ENCODE assay signal across 8 mouse cellular contexts in genomic region chr14:31495538-31495937, GRCm38 (mm10). TPM values are rescaled to one million over a fixed set of nuclear protein-coding genes. Genes with fewer than 3 reads are reported as not detected.
DNase-seq lines count a peak whose midpoint lies in the region; ATAC-seq and TF ChIP-seq lines count a peak whose summit lies in the region.

No protein-coding gene starts in this region.

- peaks cover under 1% of the 10 kb centered on the region for H3K36me3 ChIP-seq in hindbrain, embryonic 16.5 days (ENCODE audit: control insufficient read depth, insufficient read depth, low read length)

- H3K4me2 ChIP-seq in hindbrain, embryonic 16.5 days (ENCODE audit: low read length), result peak overlapping the region; percentile 71

- 7% methylated on average over 8 of the region's 8 CpGs for WGBS in hindbrain, embryonic 16.5 days

- no peak for ATAC-seq in hindbrain, embryonic 16.5 days

- H3K9ac ChIP-seq in hindbrain, embryonic 16.5 days (ENCODE audit: low read depth, low read length), result peak overlapping the region; percentile 89

- no peak for DNase-seq in left cerebral cortex, adult 2 months (ENCODE audit: extremely low spot score in 1 of 2, low spot score in 2 of 2)
- DNase-seq in left cerebral cortex, postnatal 36 days (ENCODE audit: low spot score in 2 of 2), result no peak
- DNase-seq in c-Kit-positive CD71-positive TER-119-negative erythroid progenitor cells, embryonic 14.5 days (ENCODE audit: low read depth), result peak; percentile 7
- DNase-seq in naive thymus-derived CD4-positive, alpha-beta T cell, adult 2 months (ENCODE audit: low read depth), result peak; percentile 26
- DNase-seq in thymus, postnatal 10 days (ENCODE audit: low spot score in 2 of 2), result no peak
- DNase-seq in layer of hippocampus, adult 9-10 months (ENCODE audit: low spot score), result no peak
- DNase-seq in right cerebral cortex, adult 2 months (ENCODE audit: low spot score in 2 of 2), result no peak

- intact Hi-C loops in left cerebral cortex, adult 2 months (cut with DNase I), result loop anchor here (10.0 kb wide), 1 partner anchor 589 kb away; the partner anchor contains the start of genes Dph3 and Oxnad1
- intact Hi-C loops in left cerebral cortex, postnatal 36 days (cut with DNase I), result loop anchor here (10.0 kb wide), 1 partner anchor 361 kb away; the partner anchor contains the start of gene Nt5dc2

- no peak for TF ChIP-seq CTCF in left cerebral cortex, adult 2 months (IDR thresholded peaks at IDR 0.05)

- no peaks in the 10 kb centered on the region for H3K9me3 ChIP-seq in hindbrain, embryonic 16.5 days (ENCODE audit: control insufficient read depth, low read length)

- H3K4me3 ChIP-seq in left cerebral cortex, adult 2 months, result peak overlapping the region; percentile 97
- H3K4me3 ChIP-seq in hindbrain, embryonic 16.5 days (ENCODE audit: low read length), result peak overlapping the region; percentile 80

- no peaks in the 10 kb centered on the region for H3K27me3 ChIP-seq in hindbrain, embryonic 16.5 days (replicated peaks; ENCODE audit: control insufficient read depth, insufficient read depth, low read length)

- H3K4me1 ChIP-seq in hindbrain, embryonic 16.5 days (ENCODE audit: control insufficient read depth, insufficient read depth, low read depth, low read length), result peaks cover 29% of the 10 kb centered on the region

- peak overlapping the region; percentile 88 for H3K27ac ChIP-seq in left cerebral cortex, adult 2 months
- peak overlapping the region; percentile 84 for H3K27ac ChIP-seq in hindbrain, embryonic 16.5 days (ENCODE audit: low read depth, low read length)

RNA-seq across cellular contexts. Expression of gene Mettl6, which starts 0.7 kb away (rescaled TPM):
- total RNA-seq in left cerebral cortex, adult 2 months (2021), result 10 to 100 TPM; 32.7 to 35.6 TPM
- 10 to 100 TPM; 29.7 to 35.1 TPM for total RNA-seq in left cerebral cortex, postnatal 36 days (2021)
- polyA plus RNA-seq in hindbrain, embryonic 16.5 days (2015; fragmentation: Nextera tagmentation; extraction: Ambion mirVana), result 36.9 and 38.5 TPM in 2 replicates

RNA-seq across cellular contexts. Expression of gene Eaf1, which starts 1.3 kb away (rescaled TPM):
- 10 to 100 TPM; 12.7 to 15.1 TPM for total RNA-seq in left cerebral cortex, adult 2 months (2021)
- 10 to 100 TPM; 12.4 to 13.8 TPM for total RNA-seq in left cerebral cortex, postnatal 36 days (2021)
- 7.4 and 7.9 TPM in 2 replicates for polyA plus RNA-seq in hindbrain, embryonic 16.5 days (2015; fragmentation: Nextera tagmentation; extraction: Ambion mirVana)

RNA-seq across cellular contexts. Expression of gene Sh3bp5, which starts 59.7 kb away (rescaled TPM):
- 10 to 100 TPM; 63.5 to 65.4 TPM for total RNA-seq in left cerebral cortex, adult 2 months (2021)
- total RNA-seq in left cerebral cortex, postnatal 36 days (2021), result 10 to 100 TPM; 60.1 to 60.2 TPM
- 152 and 155 TPM in 2 replicates for polyA plus RNA-seq in hindbrain, embryonic 16.5 days (2015; fragmentation: Nextera tagmentation; extraction: Ambion mirVana)

Comparison
In these comparisons a context has a peak if more than half of its experiments do, and no peak if none do; other contexts are left out.
1. DNase-seq: peak in c-Kit-positive CD71-positive TER-119-negative erythroid progenitor cells, embryonic 14.5 days (single experiment) and naive thymus-derived CD4-positive, alpha-beta T cell, adult 2 months (single experiment); none in left cerebral cortex, adult 2 months (0 of 2), left cerebral cortex, postnatal 36 days (0 of 2), thymus, postnatal 10 days (0 of 2), layer of hippocampus, adult 9-10 months (single experiment) and right cerebral cortex, adult 2 months (0 of 2).